Mouse (Mus musculus) liver, embryonic 14.5 days (tissue): ENCODE measurements at regions not wholly inside any gene's neighbourhood (a gene's known extent, or its start where the extent isn't known, plus 50 kb on each side); places are given as distances from the start of the nearest gene placed in this dataset.

ENCODE experiments used
- CTCF ChIP-seq: IDR thresholded peaks from 2 replicates; pipeline ENCODE4 v1.5.1; 2016; ENCODE audit warnings: antibody characterized with exemption, low read depth, control low read depth
- EP300 ChIP-seq: IDR thresholded peaks from 2 replicates; pipeline ENCODE4 v1.6.1; 2016; ENCODE audit warnings: antibody characterized with exemption, low read depth

DNA sequence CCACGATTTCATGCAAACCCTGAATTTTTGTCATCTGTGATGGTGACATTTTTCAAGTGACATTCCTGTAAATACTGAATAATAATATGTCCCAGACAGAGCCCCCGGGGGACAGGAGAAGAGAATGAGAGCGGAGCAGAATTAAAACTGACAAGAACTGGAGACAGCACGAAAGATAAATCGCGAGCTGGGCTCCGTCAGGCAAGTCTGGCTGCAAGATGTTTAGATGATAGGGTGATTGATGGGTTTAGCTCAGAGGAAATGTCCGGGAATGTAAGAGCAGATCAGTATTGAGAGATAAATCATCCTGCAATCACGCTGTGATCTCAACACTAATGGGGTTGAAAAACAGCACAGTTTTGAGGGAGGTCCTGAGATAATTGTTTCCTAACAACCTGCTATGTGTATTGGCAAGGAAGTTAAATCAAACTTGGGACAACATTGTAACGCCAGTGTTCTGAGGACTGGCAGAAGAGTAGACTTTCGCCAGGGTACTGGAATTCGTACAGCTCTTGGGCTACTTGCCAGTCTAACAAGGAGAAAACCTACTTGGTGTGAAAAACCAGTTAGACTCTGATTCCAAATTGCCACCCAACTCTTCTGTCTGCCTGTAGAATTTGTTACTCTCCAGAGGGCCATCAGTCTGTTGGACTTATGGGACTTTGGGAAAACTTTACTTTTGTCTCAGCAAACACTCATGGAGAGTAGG is 292.2 kb downstream of the Stim2 start:
- TF ChIP-seq CTCF (no peak), EP300 (no peak)
